Mouse (Mus musculus): ENCODE measurements around the gene Sdr9c7.
"Not testable (repeated sequence)": the region's sequence is repeated elsewhere in the genome, so short reads cannot be mapped to it uniquely, and the experiment has no call there.

The Sdr9c7 gene

DNA sequence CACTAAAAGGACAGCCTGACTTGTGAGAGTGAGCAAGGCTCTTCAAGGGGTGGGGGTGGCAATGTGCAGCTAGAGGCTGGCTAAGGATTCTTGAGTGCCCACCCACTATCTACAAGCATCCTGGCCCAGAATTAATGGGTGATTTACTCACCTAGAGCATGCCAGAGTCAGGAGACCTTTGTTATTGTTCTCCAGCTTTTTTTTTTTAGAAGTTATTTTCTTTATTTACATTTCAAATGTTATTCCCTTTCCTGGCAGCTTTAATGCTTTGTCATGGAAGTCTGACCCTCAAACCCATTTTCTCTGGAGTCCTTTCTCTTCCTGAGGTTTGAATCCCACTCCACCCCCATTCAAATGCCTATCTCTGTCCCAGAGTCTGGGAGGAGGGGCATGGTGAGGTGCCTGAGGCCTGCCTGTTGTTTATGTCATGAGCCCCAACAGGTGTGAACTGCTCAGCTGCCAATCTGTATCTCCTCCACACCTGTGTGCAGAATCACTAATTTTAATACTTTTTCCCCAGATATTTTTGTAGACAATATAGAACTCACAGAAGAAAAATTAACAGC is 9.2 kb downstream of the Sdr9c7 start:
- DNase-seq (ENCODE audit: extremely low spot score) = no peak

DNA sequence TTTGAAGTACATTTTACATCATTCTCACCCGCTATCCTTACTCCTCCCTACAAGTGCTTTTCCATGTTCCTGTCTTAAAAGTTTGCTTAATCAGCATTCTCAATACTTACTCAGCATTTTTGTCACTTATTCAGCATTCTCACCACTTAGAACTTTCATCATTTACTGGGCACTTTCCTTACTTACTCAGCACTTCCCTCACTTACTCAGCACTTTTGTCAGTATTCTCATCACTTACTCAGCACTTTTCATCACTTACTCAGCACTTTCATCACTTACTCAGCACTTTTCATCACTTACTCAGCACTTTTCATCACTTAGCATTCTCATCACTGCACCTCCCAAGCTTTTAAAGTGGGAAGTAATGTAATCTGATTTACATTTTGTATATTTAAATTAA is 17.3 kb downstream of the Sdr9c7 start:
- DNase-seq (ENCODE audit: extremely low spot score) = no peak

DNA sequence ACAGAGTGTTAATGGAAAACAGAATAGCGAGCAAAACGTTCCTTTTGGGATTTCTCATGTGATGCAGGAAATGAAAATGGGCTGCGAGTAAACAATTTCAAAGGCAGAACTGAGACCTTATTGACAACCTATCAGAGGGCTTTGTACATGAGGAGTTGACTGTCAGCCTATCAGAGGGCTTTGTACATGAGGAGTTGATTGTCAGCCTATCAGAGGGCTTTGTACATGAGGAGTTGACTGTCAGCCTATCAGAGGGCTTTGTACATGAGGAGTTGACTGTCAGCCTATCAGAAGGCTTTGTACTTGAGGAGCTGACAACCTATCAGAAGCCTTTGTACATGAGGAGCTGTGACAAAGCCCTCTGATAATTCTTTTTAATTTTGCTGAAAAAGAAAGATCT is 18.9 kb downstream of the Sdr9c7 start:
- not testable (repeated sequence) for DNase-seq (ENCODE audit: extremely low spot score)

DNA sequence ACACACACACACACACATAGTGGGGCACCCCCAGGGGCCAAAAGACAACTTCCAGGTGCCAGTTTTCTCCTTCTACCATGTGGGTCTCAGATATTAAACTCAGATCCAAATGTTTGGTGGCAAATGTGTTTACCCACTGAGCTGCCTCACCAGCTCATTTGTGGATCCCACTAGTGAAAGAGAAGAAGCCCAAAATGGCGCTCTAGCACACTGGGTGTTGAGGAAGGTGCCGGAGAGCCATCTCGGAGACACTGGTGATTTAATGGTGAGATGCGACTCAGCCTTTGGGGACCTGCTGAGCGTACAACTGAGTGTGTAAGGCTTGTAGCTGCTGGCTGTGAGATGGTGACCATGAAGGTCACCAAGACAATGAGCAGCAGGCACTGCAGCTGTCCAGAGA is 19.3 kb downstream of the Sdr9c7 start:
- no peak for DNase-seq (ENCODE audit: extremely low spot score)

DNA sequence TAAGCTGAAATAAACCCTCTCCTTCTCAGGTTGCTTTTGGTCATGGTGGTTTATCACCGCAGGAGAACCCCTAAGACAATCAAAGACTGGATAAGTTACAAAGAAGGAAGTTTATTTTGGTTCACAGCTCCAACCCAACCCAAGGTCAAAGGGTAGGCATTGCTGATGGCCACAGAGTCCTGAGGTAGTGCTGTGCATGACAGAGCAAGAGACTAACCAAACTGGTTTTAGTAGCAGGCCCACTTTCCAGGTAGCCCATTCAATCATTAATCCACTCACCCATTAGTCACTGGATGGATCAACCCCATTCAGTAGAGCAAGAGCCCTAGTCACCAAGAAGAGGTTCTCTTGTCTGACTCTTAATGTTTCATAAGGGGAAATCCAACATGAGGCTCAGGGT is 23.9 kb downstream of the Sdr9c7 start:
- DNase-seq (ENCODE audit: extremely low spot score) = no peak

DNA sequence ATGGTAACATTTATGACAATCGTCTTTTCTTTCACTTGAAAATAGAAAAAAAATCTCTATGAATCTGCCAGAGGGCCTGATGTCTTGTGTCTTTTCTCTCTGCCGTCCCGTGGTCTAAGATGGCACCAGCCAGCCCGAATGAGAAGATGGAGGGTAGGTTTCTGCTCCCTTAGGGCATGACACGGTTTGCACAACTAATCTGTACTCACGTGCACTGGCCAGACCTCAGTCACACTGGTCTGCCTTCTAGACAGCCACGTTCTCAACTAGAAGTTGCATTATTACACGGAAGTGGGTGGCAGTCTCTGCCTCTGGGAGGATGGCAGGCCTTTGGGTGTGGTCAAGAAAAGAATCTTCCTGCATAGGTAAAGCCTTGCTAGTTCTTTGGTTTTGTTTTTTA is 24.7 kb downstream of the Sdr9c7 start:
- DNase-seq (ENCODE audit: extremely low spot score) = no peak

DNA sequence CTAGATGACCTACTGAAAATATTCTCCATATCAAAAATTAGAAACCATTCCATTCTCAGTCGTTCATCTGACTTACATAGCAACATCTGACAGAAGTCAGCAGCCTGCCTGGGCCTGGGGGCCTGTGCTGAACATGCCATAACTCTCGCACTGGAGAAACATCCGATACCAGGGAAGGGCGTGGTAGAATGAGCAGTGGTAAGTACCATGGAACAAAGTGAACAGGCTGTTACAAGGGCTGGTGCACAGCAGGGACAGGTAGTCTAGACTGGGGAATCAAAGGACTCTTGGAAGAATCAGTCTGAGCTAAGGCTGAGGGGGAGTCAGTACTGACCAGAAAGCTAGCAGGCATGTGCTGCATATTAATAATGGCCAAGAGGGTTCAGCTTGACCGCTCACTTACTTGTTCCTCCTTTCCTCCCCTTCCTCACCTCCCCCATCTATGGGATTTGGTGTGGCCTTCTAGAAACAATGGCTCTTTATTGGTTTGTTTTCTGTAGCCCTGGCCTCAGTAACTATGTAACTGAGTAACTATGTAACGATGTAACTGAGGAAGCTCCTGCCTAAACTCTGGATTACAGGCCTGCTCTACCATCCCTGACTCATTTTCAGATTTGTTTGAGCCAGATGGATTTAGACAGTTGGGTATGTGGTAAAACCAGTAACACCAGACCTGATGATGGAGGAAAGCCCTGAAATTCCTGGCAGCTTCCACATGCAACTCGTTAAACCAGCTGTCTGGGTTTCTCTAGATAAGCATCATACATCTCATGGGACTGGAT is 26.5 kb downstream of the Sdr9c7 start:
- DNase-seq (ENCODE audit: extremely low spot score) = no peak

DNA sequence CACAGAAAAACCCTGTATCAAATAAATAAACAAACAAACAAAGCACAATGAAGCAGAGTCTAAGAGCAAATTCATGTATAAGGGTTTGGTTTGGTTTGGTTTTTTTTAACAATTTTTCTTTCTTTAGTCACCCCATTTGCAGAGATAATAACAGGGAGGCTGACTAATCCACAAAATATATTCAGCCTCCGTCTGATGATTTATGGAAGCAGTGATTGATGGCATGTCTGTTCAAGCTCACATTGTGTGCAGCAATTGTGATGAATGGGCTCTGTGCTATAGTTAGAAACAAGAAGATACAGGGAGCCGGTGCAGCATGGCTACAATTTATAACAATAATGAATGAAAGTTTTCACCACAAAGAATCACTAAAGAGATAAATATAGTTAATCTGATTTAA is 29.4 kb downstream of the Sdr9c7 start:
- DNase-seq (ENCODE audit: extremely low spot score) = no peak

DNA sequence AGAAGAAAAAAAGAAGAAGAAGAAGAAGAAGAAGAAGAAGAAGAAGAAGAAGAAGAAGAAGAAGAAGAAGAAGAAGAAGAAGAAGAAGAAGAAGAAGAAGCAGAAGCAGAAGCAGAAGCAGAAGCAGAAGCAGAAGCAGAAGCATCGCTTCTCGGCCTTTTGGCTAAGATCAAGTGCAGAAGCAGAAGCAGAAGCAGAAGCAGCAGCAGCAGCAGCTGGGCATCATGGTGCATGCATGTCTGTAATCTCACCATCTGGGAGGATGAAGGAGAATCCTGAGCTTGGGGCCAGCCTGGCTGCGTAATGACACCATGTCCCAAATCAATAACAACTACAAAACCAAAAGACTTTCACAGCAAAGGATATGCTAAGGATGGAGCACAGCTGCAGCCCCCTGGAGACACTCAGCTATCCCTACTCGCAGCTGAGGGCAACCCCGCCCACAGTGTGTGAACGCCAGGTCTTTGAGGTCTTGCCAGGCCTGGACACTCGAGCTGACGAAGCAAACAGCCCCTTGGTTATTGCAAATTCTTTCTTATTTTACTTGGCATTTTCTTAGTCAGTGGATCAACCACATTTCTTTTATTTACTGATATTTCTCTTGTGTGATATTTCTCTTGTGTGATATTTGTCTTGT is 34.1 kb downstream of the Sdr9c7 start:
- no peak for DNase-seq (ENCODE audit: extremely low spot score)

DNA sequence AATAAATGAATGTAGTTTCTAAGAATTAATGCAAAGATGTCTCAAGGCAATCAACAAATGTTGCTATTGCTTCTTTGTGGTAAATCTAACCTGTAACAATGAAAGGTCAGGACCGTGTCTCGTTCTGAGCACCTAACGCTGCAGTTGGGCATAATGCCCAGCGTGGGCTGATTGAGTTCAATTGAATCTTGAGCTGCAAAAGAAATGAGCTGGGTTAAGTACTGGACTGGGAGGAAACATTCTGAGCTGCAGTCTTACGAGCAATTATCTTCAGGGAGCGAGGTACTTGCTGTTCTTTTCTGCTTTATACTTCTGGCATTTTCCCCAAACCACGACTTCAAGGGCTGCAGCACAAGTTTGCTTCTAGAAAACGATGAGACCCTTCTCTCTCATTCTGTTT is 38.0 kb downstream of the Sdr9c7 start:
- no peak for DNase-seq (ENCODE audit: extremely low spot score)

DNA sequence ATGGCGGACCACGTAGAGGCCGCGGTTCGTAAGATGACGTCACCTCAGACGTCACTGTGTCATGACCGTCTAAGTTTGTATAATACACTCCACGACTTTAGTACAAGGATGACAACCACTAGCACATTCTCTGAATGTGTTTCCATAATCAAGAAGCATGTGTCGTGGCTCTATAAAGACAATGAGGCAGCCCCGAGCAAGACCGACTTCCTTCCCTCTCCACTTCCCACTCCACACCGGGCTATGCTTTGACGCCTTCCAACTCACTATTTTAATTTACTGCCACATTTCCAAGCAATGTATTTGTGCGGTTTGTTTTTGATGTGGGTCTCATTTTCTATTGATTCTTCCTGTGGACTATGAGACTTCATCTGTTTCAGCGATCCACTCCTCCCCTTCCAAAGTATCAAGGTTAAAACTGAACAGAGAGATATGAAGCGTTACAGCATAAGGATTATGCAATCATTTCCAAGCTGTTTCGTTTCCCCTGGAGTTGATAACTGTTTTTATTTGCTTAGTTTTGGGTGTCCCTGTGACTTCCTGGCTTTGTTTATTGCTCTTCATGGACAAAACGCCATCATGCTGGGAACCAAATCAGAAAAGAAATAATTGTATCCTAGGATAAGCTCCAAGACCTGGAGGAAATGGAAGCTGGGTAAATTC is 38.6 kb downstream of the Sdr9c7 start:
- DNase-seq (ENCODE audit: extremely low spot score) = no peak

DNA sequence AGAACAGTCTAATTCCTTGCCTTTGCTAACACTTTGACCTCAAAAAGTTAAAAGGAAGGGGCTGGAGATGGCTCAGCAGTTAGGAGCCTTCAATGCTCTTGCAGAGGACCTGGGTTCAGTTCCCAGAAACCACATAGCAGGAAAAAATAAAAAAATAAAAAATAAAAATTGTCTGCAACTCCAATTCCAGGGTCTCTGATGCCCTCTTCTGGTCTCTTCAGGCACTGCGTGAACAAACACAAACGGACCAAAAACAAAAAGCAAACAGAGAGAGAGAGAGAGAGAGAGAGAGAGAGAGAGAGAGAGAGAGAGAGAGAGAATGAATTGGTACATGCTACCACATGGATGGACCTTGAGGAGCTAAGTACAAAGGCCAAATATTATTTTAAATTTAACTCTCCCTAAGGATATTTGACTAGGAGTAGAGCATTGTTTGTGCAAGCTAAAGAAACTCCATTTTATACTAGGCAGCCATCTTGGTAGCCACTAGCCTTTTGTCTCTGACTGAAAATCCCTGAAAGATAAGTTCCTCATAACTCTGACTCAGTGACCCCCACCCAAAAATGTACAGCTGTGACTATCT is 39.2 kb downstream of the Sdr9c7 start:
- DNase-seq (ENCODE audit: extremely low spot score) = peak; percentile 63

DNA sequence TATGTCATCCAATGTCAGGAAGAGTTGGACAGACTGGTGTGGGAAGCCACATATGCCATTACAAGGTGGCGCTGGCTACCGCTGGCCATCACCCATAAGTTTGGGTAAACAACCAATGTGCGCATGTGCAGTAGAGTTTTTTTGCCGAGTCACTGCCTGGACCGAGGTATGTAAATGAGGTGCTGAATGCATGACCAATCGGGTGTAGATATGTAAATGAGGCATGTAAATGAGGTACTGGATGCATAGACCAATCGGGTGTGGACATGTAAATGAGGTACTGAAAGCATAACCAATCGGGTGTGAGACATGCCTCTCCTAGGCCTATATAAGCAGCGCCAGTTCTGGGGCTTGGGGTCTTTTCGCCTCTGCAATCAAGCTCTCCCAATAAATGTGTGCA is 41.3 kb downstream of the Sdr9c7 start:
- DNase-seq (ENCODE audit: extremely low spot score) = not testable (repeated sequence)

DNA sequence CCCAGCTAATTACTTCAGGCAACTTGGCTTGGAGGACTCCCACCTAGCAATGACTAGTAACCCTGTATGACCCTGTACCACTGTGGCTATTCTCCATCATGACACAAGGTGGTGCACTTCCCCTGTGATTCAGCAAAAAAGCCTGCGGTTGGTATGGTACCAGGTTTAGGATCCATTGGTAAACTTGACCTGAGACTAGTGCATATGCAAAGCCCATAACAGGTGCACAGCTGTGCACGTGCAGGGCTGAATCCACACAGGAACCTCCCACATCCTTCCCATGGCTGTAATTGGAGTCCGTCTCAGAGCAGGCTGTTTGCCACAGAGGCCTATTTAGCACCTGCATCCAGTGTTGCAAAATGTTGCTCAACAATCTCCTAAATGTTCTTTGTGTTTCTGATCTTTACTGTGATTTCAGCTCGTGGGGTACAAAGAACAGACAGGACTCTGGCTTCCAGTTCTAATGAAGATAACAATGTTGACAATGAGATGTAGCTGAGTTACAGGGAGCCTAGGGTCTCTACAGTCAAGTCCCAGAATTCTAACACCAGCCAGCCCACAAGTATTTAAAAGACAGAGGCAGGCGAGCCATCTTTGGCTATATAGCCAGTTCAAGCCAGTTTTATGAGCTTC is 47.2 kb downstream of the Sdr9c7 start:
- DNase-seq (ENCODE audit: extremely low spot score) = peak; percentile 67

DNA sequence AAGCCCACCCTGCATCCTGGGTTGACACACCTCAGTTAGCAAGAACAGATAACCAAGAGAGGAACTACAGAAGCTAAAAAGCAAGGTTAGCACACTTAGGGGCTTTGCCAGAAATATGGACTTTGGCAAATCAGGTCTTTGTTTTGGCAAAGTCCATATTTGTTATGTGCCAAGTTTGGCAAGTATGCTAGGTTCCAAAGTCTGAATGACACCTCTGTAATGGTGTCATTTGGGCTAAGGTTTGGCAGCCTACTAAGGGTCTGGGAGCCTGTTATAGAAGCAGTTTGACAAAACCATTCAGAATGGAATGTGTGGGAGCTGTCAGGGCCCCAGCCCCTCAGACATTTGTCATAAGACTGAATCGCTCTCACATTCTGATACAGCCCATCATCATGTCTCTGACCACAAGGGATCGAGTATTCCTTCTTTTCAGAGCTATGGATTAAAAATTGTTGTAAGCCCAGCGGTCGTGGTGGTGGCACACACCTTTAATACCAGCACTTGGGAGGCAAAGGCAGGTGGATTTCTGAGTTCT is 51.3 kb downstream of the Sdr9c7 start:
- DNase-seq (ENCODE audit: extremely low spot score) = no peak

DNA sequence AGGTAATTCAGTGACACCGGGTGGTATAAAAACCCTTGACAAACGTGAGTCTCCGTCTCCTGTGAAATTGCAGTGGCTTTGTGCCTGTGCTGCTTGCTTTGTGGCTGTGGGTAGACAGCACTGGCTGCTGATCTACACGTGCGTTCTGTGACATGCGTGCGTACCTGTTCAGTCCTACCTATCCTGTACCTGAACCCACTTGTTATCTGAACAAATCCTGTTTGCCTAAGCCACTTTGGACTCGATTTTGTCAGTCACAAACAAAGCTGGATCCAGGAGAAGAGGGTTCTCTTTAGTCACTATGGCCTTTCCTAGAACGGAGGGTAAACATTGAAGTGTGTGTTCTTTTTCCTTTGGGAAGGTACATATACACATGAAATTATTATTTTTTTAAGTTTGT is 53.1 kb downstream of the Sdr9c7 start:
- no peak for DNase-seq (ENCODE audit: extremely low spot score)

DNA sequence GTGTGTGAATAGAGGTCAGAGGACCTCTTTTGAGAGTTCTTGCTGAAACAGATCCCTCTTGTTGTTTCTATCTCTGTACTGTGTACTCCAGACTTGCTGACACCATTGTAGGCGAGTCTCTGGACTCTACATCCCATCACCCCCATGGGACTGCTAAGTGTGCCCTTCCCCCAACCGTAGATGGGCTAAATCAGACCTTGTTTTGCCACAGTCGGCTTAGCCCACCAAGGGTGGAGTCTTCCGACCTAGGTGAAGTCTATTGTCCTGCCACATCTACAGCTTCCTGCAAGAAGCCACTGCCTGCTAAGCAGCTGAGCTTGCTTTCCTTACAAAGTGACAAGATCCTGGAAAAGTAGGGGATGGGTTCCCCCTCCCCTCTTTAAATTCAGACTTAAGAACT is 53.5 kb downstream of the Sdr9c7 start:
- no peak for DNase-seq (ENCODE audit: extremely low spot score)

DNA sequence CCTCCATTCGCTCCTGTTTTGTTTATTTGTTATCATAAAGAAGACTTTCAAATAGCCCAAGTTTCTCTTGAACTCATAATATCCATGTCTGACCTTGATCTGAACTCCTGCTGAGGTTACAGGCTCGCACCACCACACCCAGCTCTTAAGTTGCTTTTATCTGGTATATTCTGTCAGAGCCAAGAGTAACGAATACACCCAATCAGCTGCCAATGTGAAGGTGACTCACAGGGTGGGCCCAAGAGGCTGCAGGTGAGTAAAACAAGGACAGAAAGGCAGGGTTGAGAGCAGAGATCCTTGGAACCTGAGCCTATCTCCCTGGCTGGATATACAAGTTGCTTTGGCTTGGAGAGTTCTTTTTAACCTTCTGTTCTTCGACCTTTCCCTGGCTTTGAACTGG is 56.7 kb downstream of the Sdr9c7 start:
- DNase-seq (ENCODE audit: extremely low spot score) = no peak

DNA sequence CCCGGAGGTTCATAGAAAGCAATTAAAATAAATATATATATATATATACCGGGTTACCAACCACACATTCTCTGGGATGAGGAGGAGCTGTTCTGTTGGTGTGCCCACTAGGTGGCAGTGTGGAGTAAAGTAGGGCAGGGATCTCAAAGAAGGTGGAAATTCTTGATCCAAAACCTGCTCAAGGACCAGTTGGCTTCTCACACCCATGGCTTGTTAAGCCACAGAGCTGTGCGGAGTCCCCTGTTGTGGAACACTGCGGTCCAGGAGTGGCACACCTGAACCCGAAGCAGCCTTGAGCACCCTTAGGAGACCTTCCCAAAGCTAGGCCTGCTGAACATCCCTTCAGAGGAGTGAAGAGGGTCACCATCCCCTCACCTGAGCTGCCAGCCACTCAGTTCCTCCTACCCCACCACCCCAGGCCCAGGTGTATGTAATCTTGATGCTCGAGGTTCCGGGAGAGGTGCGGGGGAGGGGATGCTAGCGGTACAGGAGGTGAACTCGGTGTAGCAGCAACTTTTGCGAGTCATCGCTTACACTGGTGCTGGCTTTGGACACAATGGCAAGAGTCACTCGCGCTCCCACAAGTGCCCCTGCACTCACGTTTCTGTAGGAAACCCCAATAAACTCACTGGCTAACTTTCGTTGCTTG is 58.0 kb downstream of the Sdr9c7 start:
- DNase-seq (ENCODE audit: extremely low spot score) = peak; percentile 63

DNA sequence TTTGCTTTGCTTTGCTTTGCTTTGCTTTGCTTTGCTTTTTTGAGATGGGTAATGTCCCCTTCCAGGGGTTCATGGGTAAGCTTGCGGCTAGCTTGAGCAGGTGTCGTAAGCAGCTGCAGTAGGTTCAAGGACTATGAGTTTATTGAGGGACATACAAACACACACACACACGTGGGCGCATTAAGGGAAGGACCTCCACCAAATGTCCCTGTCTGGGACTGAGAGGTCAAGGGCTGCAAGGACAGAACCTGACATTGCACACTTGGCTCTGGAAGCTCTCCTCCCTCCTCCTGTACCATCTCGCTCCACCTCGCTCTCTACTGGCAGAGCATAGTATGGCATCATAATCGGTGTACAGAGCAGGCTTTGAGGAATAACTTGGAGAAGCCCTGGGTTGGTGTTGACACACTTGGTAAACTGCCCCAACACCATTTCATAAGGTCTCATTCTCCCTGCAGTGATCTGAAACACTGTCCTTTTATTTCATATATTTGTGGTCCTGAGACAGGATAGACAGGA is 60.9 kb downstream of the Sdr9c7 start:
- no peak for DNase-seq (ENCODE audit: extremely low spot score)
